Mouse (Mus musculus): ENCODE measurements at regions not wholly inside any gene's neighbourhood (a gene's known extent, or its start where the extent isn't known, plus 50 kb on each side); places are given as distances from the start of the nearest gene placed in this dataset.

DNA sequence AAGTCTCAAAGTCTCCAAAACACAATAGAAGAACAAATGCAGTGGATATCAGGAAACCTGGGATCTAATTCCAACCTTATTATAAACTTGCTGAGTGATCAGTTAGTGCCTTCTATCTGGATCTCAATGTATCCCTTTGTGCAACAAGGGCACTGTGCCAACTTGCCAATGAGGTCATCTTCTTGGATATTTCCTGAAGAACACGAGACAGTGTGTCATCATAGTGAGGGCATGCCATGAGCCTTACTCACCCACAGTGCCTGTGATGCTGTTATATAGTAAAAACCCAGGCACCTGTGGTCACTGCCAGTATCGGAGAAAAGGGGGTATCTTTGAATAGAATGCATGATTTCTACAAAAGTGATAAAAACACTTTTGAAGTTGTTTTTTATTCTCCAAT lies 60.2 kb upstream of the Cd34 start:
- Histone ChIP-seq H3K27ac (ENCODE audit: low read depth) (no peak overlapping the region), H3K4me1 (ENCODE audit: insufficient read depth) (peaks cover 4% of the 10 kb centered on the region; the same call in 1 of the 2 replicates), H3K36me3 (replicated peaks; ENCODE audit: insufficient read depth, low read length) (no peaks in the 10 kb centered on the region), H3K27me3 (ENCODE audit: insufficient read depth, low read length) (no peaks in the 10 kb centered on the region), H3K9me3 (ENCODE audit: low read length) (no peaks in the 10 kb centered on the region), H3K4me3 (ENCODE audit: low read depth, low read length) (no peak overlapping the region), H3K4me2 (ENCODE audit: low read depth, low read length) (no peak overlapping the region), H3K9ac (replicated peaks) (no peak overlapping the region)
- DNase-seq (no peak), ATAC-seq (no peak)
- WGBS (ENCODE audit: insufficient replicate concordance) = 61% methylated on average over 2 of the region's 2 CpGs
- TF ChIP-seq CTCF (IDR thresholded peaks at IDR 0.05; ENCODE audit: low read depth) (no peak), EP300 (IDR thresholded peaks at IDR 0.05; ENCODE audit: low read depth) (no peak)

DNA sequence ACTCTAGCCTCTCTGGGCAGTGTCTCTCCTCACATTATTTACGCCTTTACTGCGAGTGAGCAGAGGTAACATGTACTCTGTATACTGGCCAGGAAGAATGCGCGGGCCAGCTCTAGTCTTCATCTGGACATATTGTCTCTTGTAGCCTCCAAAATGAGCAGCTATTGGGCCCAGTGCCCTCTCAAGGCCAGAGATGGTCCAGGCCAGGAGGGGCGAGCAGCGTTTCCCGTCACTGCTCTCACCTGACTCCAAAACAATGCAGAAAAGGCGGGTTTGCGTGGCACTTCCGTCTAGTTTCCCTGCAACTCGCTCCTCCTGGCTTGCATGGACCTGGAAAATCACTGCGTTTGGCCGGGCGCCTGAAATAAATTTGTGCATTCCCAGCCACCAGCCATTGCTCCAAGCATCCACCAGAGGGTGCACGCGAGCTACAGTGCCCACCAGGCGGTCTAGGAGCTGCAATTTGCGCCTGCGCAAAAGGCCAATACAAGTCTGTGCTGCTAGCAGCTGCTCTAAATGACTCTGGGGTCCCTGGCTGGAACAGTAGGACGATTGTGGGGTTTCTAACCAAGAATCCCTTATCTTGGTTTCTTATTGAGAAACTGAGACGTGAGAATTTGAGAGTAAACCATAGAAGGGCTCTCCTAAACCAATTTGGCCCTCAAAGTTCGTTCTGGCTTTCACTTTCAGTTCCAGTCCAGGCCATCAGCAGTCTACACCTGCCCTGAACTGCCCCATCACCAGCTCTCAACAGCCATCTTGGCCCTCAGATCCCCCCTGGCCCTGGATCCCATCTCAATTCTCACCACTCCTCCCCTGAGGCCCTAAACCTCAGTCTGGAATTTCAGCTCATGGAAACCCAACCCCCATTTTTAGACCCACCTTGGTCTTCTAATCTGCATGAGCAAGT lies 59.0 kb upstream of the Cd34 start:
- Histone ChIP-seq H3K27ac (ENCODE audit: low read depth) (no peak overlapping the region), H3K9me3 (ENCODE audit: low read length) (no peaks in the 10 kb centered on the region), H3K27me3 (ENCODE audit: insufficient read depth, low read length) (no peaks in the 10 kb centered on the region), H3K4me3 (ENCODE audit: low read depth, low read length) (peak overlapping the region; percentile 38), H3K4me1 (ENCODE audit: insufficient read depth) (peaks cover 4% of the 10 kb centered on the region; the same call in 1 of the 2 replicates), H3K36me3 (replicated peaks; ENCODE audit: insufficient read depth, low read length) (no peaks in the 10 kb centered on the region), H3K4me2 (ENCODE audit: low read depth, low read length) (peak overlapping the region; percentile 69), H3K9ac (replicated peaks) (peak overlapping the region; percentile 49)
- TF ChIP-seq EP300 (IDR thresholded peaks at IDR 0.05; ENCODE audit: low read depth) (no peak), CTCF (IDR thresholded peaks at IDR 0.05; ENCODE audit: low read depth) (peak; percentile 99)
- 17% methylated on average over 22 of the region's 22 CpGs for WGBS (ENCODE audit: insufficient replicate concordance)
- DNase-seq (peak; percentile 93), ATAC-seq (peak; percentile 95)

DNA sequence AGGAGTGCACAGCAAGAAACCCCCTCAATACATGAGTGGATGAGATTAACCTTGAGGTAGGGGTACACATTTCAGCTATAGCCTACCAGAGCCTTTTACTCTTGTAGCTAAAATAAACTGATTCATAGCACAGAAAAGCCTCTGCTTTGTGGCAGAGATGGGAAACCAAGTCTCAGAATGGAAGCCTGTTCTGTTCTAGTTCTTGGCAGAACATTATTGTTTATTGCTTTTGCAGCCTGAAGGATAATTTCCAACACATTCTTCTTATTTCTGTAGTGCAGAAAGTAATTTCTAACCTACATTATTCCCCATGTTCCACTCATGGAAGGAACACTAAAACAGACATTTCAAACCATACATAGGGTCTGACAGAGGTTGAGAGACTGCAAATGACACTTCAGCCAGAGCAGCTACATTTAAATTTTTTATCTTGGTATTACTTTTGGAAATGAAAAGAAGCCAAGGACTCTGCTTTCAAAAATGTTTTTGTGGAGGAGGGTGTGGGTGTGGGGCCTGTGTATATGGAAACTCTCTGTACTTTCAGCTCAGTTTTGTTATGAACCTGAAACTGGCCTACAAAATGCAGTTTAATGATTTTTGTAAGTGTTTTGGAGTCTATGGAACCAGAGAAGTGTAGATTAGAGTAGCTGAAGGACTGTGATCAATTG lies 56.9 kb upstream of the Cd34 start:
- Histone ChIP-seq H3K27ac (ENCODE audit: low read depth) (no peak overlapping the region), H3K9me3 (ENCODE audit: low read length) (no peaks in the 10 kb centered on the region), H3K4me1 (ENCODE audit: insufficient read depth) (peaks cover 4% of the 10 kb centered on the region; the same call in 1 of the 2 replicates), H3K36me3 (replicated peaks; ENCODE audit: insufficient read depth, low read length) (no peaks in the 10 kb centered on the region), H3K27me3 (ENCODE audit: insufficient read depth, low read length) (no peaks in the 10 kb centered on the region), H3K4me2 (ENCODE audit: low read depth, low read length) (no peak overlapping the region), H3K4me3 (ENCODE audit: low read depth, low read length) (no peak overlapping the region), H3K9ac (replicated peaks) (no peak overlapping the region)
- ATAC-seq = no peak
- no peak for TF ChIP-seq CTCF (IDR thresholded peaks at IDR 0.05; ENCODE audit: low read depth)
- no peak for TF ChIP-seq EP300 (IDR thresholded peaks at IDR 0.05; ENCODE audit: low read depth)
- no peak for DNase-seq

DNA sequence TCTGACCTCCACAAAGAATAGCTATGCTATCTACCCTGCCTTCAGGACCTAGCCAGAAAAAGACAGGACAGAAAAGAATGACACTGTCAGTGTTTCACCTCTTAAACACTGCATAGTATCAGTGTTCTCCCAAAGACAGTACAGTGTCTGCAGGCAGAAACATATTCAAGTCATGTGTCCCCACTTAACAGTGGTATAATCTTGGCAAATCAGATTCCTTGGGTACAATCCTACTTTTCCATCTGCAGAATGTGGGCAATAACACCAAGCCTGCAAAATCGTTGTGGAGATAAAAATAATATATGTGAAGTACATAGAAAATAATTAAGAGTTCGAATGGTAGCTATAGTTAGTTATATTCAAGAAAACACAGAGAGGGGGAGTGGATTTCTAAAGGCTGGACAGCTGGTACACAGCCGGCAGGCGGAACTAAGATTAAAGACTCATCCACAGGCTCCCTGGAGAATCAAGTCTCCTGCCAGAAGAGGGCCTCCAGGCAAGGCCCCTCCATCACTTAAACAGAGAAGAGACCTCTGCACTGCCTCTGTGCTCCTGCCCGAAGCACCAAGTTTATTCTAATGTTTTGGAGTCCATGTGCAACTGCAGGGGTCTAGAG lies 53.4 kb upstream of the Cd34 start:
- Histone ChIP-seq H3K36me3 (replicated peaks; ENCODE audit: insufficient read depth, low read length) (no peaks in the 10 kb centered on the region), H3K9me3 (ENCODE audit: low read length) (no peaks in the 10 kb centered on the region), H3K9ac (replicated peaks) (no peak overlapping the region), H3K4me3 (ENCODE audit: low read depth, low read length) (no peak overlapping the region), H3K4me1 (ENCODE audit: insufficient read depth) (no peaks in the 10 kb centered on the region), H3K27ac (ENCODE audit: low read depth) (no peak overlapping the region), H3K27me3 (ENCODE audit: insufficient read depth, low read length) (no peaks in the 10 kb centered on the region), H3K4me2 (ENCODE audit: low read depth, low read length) (no peak overlapping the region)
- no peak for DNase-seq
- ATAC-seq = no peak
- TF ChIP-seq CTCF (IDR thresholded peaks at IDR 0.05; ENCODE audit: low read depth) (no peak), EP300 (IDR thresholded peaks at IDR 0.05; ENCODE audit: low read depth) (no peak)
- 68% methylated on average over 5 of the region's 5 CpGs for WGBS (ENCODE audit: insufficient replicate concordance)

DNA sequence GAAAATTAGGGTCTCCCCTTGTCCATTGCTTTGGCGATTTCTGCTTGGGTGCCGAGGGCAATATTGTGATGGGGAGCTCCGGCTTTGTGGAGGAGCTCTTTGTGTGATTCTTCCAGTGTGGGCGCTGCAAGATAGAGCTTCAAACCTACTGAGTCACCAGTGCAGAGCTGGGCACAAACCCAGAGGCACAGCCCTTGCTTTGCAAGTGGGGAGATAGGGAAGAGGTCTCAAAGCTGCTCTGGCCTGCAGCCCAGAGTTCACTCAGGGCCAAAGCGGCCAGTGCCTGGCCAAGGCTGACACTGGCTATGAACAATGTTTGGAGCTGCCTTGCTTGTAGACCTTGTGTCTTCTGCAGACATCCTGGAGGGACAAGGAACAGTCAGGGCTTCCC lies 52.9 kb upstream of the Cd34 start:
- TF ChIP-seq CTCF (IDR thresholded peaks at IDR 0.05; ENCODE audit: low read depth) (no peak), EP300 (IDR thresholded peaks at IDR 0.05; ENCODE audit: low read depth) (no peak)
- no peak for DNase-seq
- 69% methylated on average over 5 of the region's 5 CpGs for WGBS (ENCODE audit: insufficient replicate concordance)
- Histone ChIP-seq H3K36me3 (replicated peaks; ENCODE audit: insufficient read depth, low read length) (no peaks in the 10 kb centered on the region), H3K4me2 (ENCODE audit: low read depth, low read length) (no peak overlapping the region), H3K4me1 (ENCODE audit: insufficient read depth) (no peaks in the 10 kb centered on the region), H3K9me3 (ENCODE audit: low read length) (no peaks in the 10 kb centered on the region), H3K27me3 (ENCODE audit: insufficient read depth, low read length) (no peaks in the 10 kb centered on the region), H3K27ac (ENCODE audit: low read depth) (no peak overlapping the region), H3K9ac (replicated peaks) (no peak overlapping the region), H3K4me3 (ENCODE audit: low read depth, low read length) (no peak overlapping the region)
- ATAC-seq = no peak

All from liver, postnatal 0 days (tissue).